Mouse (Mus musculus) urinary bladder, postnatal 36 days (tissue): ENCODE results near the gene Hoxa4.

ENCODE experiments used
- DNase-seq, 2 experiments: peaks; one replicate each; pipeline ENCODE4 v3.0.0; 2022; ENCODE audit warnings: low spot score in 2 of 2, mixed read lengths in 1 of 2

The Hoxa4 gene

GRCm38 (mm10) chr6:52190906-52191810 lies at the start of gene Hoxa4:
Gene Hoxa4 (minus strand): TSS chr6:52191753.
- DNase-seq = no peak

GRCm38 (mm10) chr6:52241001-52241621 lies 49.6 kb upstream of the Hoxa4 start:
- DNase-seq = peak in 1 of 2 experiments; percentile 9

- peak in 1 of 2 experiments; percentile 94 for DNase-seq
These were observed 48.9 kb upstream of the Hoxa4 start, which contains the start of gene Hoxa10 for GRCm38 (mm10) chr6:52240389-52241000. Gene Hoxa10 (minus strand): TSS chr6:52240854.

GRCm38 (mm10) chr6:52239625-52240388 lies 48.3 kb upstream of the Hoxa4 start:
- DNase-seq = peak in 1 of 2 experiments; percentile 37

- DNase-seq = peak in 1 of 2 experiments; percentile 18
These were observed 47.4 kb upstream of the Hoxa4 start for GRCm38 (mm10) chr6:52238976-52239375.

GRCm38 (mm10) chr6:52238155-52238545 lies 46.6 kb upstream of the Hoxa4 start:
- peak in 1 of 2 experiments; percentile 37 for DNase-seq

- peak in 1 of 2 experiments; percentile 38 for DNase-seq
These were observed 46.0 kb upstream of the Hoxa4 start for GRCm38 (mm10) chr6:52237346-52238154.

- peak in 1 of 2 experiments; percentile 29 for DNase-seq
These were observed 45.3 kb upstream of the Hoxa4 start for GRCm38 (mm10) chr6:52236806-52237205.

- no peak for DNase-seq
These were observed 44.3 kb upstream of the Hoxa4 start for GRCm38 (mm10) chr6:52235866-52236265.

- peak in 1 of 2 experiments; percentile 3 for DNase-seq
These were observed 43.7 kb upstream of the Hoxa4 start for GRCm38 (mm10) chr6:52235267-52235666.

- DNase-seq = peak in 1 of 2 experiments; percentile 81
These were observed 43.0 kb upstream of the Hoxa4 start for GRCm38 (mm10) chr6:52234428-52235140.

- peak in 1 of 2 experiments; percentile 86 for DNase-seq
These were observed 42.2 kb upstream of the Hoxa4 start for GRCm38 (mm10) chr6:52233546-52234427.

- DNase-seq = peak in 1 of 2 experiments; percentile 30
These were observed 41.5 kb upstream of the Hoxa4 start for GRCm38 (mm10) chr6:52232984-52233545.

GRCm38 (mm10) chr6:52232568-52232965 lies 41.0 kb upstream of the Hoxa4 start:
- peak in 1 of 2 experiments; percentile 55 for DNase-seq

GRCm38 (mm10) chr6:52231885-52232567 lies 40.5 kb upstream of the Hoxa4 start:
- peak in 1 of 2 experiments; percentile 55 for DNase-seq

- peak in 1 of 2 experiments; percentile 59 for DNase-seq
These were observed 39.1 kb upstream of the Hoxa4 start, which contains the start of gene Hoxa9 for GRCm38 (mm10) chr6:52230516-52231165. Gene Hoxa9 (minus strand): TSS chr6:52231089.
